Mouse (Mus musculus) lung, postnatal 0 days (tissue): ENCODE results near the gene Dab2ip. TPM values are rescaled to one million over a fixed set of nuclear protein-coding genes. Genes with fewer than 3 reads are reported as not detected.

Experiments used
- ATAC-seq: fragments of 200-750 bp; cut with Nextera tagmentation; 2 replicates; pipeline ENCODE4 v1.8.0; 2017; ENCODE audit warnings: moderate library complexity
- DNase-seq: peaks from one replicate; pipeline ENCODE4 v3.0.0-alpha.2; 2016; ENCODE audit warnings: low spot score
- H3K27ac ChIP-seq: fragments of 300-500 bp; sonication (generic); 2 replicates; pipeline ENCODE4 v1.5.1; 2014; ENCODE audit warnings: antibody characterized with exemption, mild to moderate bottlenecking, low read length, mixed read lengths
- H3K27me3 ChIP-seq: fragments of 300-500 bp; sonication (generic); replicated peaks from 2 replicates; pipeline ENCODE4 v1.6.1; 2014; ENCODE audit warnings: low read length, mixed read lengths; ENCODE audit not compliant: insufficient read depth
- H3K36me3 ChIP-seq: fragments of 300-500 bp; sonication (generic); 2 replicates; pipeline ENCODE4 v1.6.1; 2014; ENCODE audit warnings: low read length, mixed read lengths; ENCODE audit not compliant: insufficient read depth
- H3K4me1 ChIP-seq: fragments of 300-500 bp; sonication (generic); 2 replicates; pipeline ENCODE4 v1.6.1; 2014; ENCODE audit warnings: antibody characterized with exemption, low read depth, low read length, mixed read lengths; ENCODE audit not compliant: insufficient read depth
- H3K4me2 ChIP-seq: fragments of 300-500 bp; sonication (generic); replicated peaks from 2 replicates; pipeline ENCODE4 v1.6.1; 2014; ENCODE audit warnings: low read depth, mild to moderate bottlenecking, low read length, moderate library complexity, mixed read lengths
- H3K4me3 ChIP-seq: fragments of 300-500 bp; sonication (generic); 2 replicates; pipeline ENCODE4 v1.5.1; 2014; ENCODE audit warnings: low read depth, low read length
- H3K9ac ChIP-seq: fragments of 300-500 bp; sonication (generic); replicated peaks from 2 replicates; pipeline ENCODE4 v1.6.1; 2014; ENCODE audit warnings: low read depth, mild to moderate bottlenecking
- H3K9me3 ChIP-seq: fragments of 300-500 bp; sonication (generic); 2 replicates; pipeline ENCODE4 v1.6.1; 2016; ENCODE audit warnings: low read length, mixed read lengths
- CTCF ChIP-seq: IDR thresholded peaks from 2 replicates; pipeline ENCODE4 v1.5.1; 2016; ENCODE audit warnings: antibody characterized with exemption, mild to moderate bottlenecking
- EP300 ChIP-seq: IDR thresholded peaks from 2 replicates; pipeline ENCODE4 v1.6.1; 2016; ENCODE audit warnings: antibody characterized with exemption, mild to moderate bottlenecking, control low read depth
- WGBS: fragments of 180-500 bp; shearing (Covaris S2); extraction: QIAGEN DNeasy Blood & Tissue Kit; methylation state at CpG from one replicate; pipeline ENCODE4 v1.1.7; 2014; 5-methylcytosine and 5-hydroxymethylcytosine counted together
- polyA plus RNA-seq: library from polyadenylated mRNA; unstranded; fragments of >200 nt; fragmentation: Nextera tagmentation; extraction: Ambion mirVana; gene quantifications from 2 replicates; pipeline ENCODE4 v1.2.1, GENCODE M21; 2015

Gene Dab2ip
- polyA plus RNA-seq, 1 experiment from 2014 or later: 75.8 TPM

DNA sequence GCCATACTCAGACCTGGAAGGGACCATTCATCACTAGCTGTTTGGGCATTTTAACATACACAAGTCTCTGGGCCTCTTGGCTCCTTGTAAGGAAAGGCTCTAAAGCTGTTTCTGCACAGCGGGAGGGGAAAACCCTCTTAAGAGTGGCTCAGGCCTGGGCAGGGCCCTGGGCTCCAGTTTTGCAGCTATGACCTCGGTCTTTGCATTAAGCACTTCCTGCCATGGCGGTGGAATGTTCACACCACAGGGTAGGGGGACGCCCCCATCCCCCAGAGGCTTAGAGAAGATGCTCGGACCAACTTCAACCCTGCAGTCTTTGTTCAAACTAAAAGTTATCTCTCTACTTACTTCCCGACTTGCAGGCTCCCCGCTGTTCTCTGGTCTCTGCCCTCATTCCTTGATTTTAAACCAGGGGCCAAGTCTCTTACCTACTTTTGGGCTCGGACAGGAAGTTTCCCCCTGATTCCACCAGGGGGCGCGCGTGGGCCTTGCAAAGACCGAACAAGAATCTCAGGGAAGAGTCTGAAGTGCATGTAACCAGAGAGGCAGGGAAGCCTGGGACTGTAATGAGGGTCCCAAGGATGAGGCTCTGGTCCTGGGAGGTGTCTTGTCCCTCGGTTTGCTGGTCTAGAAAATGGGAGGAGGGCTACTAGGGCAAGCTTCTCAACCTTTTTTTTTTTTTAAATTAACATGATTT is 18.6 kb upstream of the Dab2ip start:
- H3K4me2 ChIP-seq: no peak overlapping the region

DNA sequence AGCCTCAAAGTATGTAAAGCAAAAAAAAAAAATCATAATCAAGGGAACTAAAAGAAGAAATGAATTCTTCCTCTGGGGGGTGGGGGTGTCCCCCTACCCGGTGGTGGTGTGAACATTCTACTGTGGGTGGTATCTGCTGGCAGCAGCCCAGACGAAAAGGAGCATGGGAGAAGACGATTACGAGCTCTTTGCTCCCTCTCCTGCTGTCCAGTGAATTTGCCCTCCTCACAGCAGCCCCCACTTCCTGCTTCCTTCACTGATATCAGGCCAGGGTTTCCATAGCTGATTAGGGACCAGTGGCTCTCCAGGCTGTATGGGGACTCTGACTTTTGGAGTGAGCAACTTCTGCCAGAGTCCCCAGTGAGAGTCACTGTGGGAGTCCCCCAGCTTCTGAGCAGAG is 17.3 kb upstream of the Dab2ip start:
- Histone ChIP-seq H3K4me1 (peaks cover 4% of the 10 kb centered on the region; the same call in 1 of the 2 replicates), H3K36me3 (no peaks in the 10 kb centered on the region), H3K9me3 (no peaks in the 10 kb centered on the region), H3K4me3 (no peak overlapping the region), H3K9ac (no peak overlapping the region), H3K4me2 (no peak overlapping the region), H3K27me3 (no peaks in the 10 kb centered on the region), H3K27ac (no peak overlapping the region)
- no peak for DNase-seq
- ATAC-seq: no peak
- 4% methylated on average over 4 of the region's 4 CpGs for WGBS
- TF ChIP-seq EP300 (no peak), CTCF (no peak)

More for the DNA sequence above, 18.6 kb upstream of the Dab2ip start:
- H3K4me1 ChIP-seq: no peaks in the 10 kb centered on the region
- DNase-seq: peak; percentile 89
- no peaks in the 10 kb centered on the region for H3K9me3 ChIP-seq
- H3K27me3 ChIP-seq: no peaks in the 10 kb centered on the region
- no peak overlapping the region for H3K27ac ChIP-seq
- no peak overlapping the region for H3K4me3 ChIP-seq
- H3K9ac ChIP-seq: no peak overlapping the region
- 10% methylated on average over 13 of the region's 13 CpGs for WGBS
- TF ChIP-seq EP300 (no peak), CTCF (peak; percentile 98)
- ATAC-seq: peak; percentile 43; the same call in 1 of the 2 replicates
- no peaks in the 10 kb centered on the region for H3K36me3 ChIP-seq

DNA sequence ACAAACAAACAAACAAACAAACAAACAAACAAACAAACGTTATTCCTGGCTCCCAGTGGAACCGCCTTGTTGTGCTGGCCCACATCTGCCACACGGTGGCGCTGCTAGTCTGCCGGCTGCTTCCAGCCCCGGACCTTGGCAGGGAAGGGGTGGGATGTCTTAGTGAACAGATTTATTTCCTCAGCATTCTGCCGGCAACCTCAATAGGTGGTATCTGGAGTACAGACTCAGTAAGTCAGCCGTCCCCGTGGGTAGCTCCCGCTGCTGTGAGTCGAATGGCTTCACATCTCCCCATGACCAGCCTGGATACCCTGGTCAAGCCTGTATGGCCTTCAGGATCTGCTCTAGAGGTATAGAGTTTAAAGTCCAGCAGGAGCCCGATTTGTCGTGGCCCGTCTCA is 13.3 kb upstream of the Dab2ip start:
- DNase-seq (peak; percentile 81), ATAC-seq (peak; percentile 77)
- Histone ChIP-seq H3K36me3 (no peaks in the 10 kb centered on the region), H3K9me3 (no peaks in the 10 kb centered on the region), H3K4me3 (no peak overlapping the region), H3K4me2 (peak overlapping the region; percentile 30; the same call in 1 of the 2 replicates), H3K27me3 (no peaks in the 10 kb centered on the region), H3K4me1 (peaks cover 4% of the 10 kb centered on the region; the same call in 1 of the 2 replicates), H3K27ac (no peak overlapping the region), H3K9ac (no peak overlapping the region)
- WGBS: 10% methylated on average over 14 of the region's 14 CpGs
- TF ChIP-seq EP300 (no peak), CTCF (peak; percentile 99)

DNA sequence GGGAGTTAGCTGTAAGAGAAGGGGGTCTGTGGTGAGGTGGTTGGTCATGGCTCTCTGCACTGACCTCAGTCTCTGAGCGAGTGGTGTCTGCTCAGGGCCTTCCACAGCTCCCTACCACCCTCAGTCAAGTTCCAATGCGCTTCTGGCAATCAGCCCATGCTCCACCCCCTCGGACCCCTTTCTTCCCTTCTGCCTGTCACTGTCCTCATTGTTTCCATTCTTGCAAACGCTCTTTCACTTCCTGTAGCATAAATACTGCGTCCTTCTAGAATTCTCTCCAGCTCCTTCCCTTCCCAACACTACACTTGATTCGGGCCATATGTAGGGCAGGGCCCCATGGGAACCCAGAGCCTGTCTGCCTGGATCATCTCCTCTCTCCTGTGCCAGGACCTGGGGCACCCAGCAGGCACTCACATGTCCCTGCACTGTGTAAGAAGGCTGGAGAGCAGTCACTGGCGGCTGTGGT is 12.9 kb upstream of the Dab2ip start:
- no peaks in the 10 kb centered on the region for H3K36me3 ChIP-seq
- peaks cover 4% of the 10 kb centered on the region; the same call in 1 of the 2 replicates for H3K4me1 ChIP-seq
- H3K4me3 ChIP-seq: no peak overlapping the region
- H3K9ac ChIP-seq: no peak overlapping the region
- H3K4me2 ChIP-seq: peak overlapping the region; percentile 30; the same call in 1 of the 2 replicates
- peak; percentile 21 for DNase-seq
- H3K27me3 ChIP-seq: no peaks in the 10 kb centered on the region
- no peaks in the 10 kb centered on the region for H3K9me3 ChIP-seq
- no peak for TF ChIP-seq CTCF
- TF ChIP-seq EP300: no peak
- no peak overlapping the region for H3K27ac ChIP-seq
- peak; percentile 53 for ATAC-seq
- WGBS: 16% methylated on average over 7 of the region's 7 CpGs

DNA sequence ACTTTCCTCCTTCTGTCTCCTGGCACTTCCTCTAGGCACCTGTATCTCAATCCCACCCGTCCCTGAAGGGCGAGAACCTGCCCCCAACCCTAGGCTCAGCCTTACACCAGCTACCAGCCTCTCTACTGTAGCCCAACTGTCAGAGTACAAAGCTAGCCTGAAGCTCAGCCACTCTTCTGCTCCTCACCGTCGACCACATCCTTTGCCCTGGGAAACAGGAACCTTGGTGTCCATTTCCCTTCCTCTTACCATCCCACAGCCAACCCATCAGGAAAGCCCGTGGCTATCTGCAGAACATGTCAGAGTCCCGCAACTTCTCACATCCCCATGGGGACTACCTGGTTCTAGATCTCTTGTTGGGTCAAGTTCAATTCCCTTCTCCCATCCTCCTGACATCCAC is 11.6 kb upstream of the Dab2ip start:
- TF ChIP-seq CTCF (no peak), EP300 (no peak)
- Histone ChIP-seq H3K9me3 (no peaks in the 10 kb centered on the region), H3K4me2 (no peak overlapping the region), H3K27me3 (no peaks in the 10 kb centered on the region), H3K9ac (no peak overlapping the region), H3K36me3 (no peaks in the 10 kb centered on the region), H3K4me3 (no peak overlapping the region), H3K4me1 (peaks cover 4% of the 10 kb centered on the region; the same call in 1 of the 2 replicates), H3K27ac (no peak overlapping the region)
- DNase-seq (no peak), ATAC-seq (no peak)
- WGBS: 78% methylated on average over 6 of the region's 6 CpGs

DNA sequence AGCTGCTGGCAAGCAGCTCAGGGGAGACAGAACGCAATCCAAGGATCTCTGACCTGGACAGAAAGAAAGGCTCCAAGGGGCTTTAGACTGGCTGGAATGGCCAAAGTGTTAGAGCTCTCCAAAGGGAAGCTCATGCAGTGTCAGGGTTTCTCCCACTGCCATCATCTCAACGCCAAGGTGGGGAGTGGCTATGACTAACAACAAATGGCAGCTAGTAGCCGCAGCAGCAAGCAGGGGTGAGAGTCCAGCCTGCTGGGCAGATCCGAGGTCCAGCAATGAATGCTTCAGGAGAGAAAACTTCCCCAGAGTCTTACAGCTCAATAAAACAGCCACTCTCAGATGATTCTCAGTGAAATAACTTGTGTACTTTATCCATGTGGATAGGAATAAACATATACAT is 8.9 kb upstream of the Dab2ip start:
- Histone ChIP-seq H3K4me3 (no peak overlapping the region), H3K27ac (no peak overlapping the region), H3K27me3 (no peaks in the 10 kb centered on the region), H3K4me1 (peaks cover 4% of the 10 kb centered on the region; the same call in 1 of the 2 replicates), H3K36me3 (no peaks in the 10 kb centered on the region), H3K9ac (no peak overlapping the region), H3K4me2 (no peak overlapping the region), H3K9me3 (no peaks in the 10 kb centered on the region)
- TF ChIP-seq EP300 (no peak), CTCF (no peak)
- ATAC-seq (no peak), DNase-seq (no peak)
- WGBS: 48% methylated on average over 4 of the region's 4 CpGs
